Mouse (Mus musculus): ENCODE data around the gene Rpl31.

Rpl31 gene

GRCm38 (mm10) chr1:39407108-39407507, 39.5 kb downstream of the Rpl31 start:
- no peak for DNase-seq

- no peak for DNase-seq
These were observed 40.5 kb downstream of the Rpl31 start for GRCm38 (mm10) chr1:39408123-39408522.

GRCm38 (mm10) chr1:39408668-39409067, 41.0 kb downstream of the Rpl31 start:
- no peak for DNase-seq

- DNase-seq: peak; percentile 34
These were observed 42.6 kb downstream of the Rpl31 start for GRCm38 (mm10) chr1:39410085-39410821.

GRCm38 (mm10) chr1:39417817-39418216, 50.2 kb downstream of the Rpl31 start:
- DNase-seq: peak; percentile 16

GRCm38 (mm10) chr1:39418852-39419251, 51.2 kb downstream of the Rpl31 start:
- DNase-seq: no peak

GRCm38 (mm10) chr1:39420987-39421386, 53.3 kb downstream of the Rpl31 start:
- DNase-seq: no peak
